Mouse (Mus musculus) urinary bladder, postnatal 36 days (tissue): Measurements from ENCODE around the gene Cd48.
"Not testable (repeated sequence)": the region's sequence is repeated elsewhere in the genome, so short reads cannot be mapped to it uniquely, and the experiment has no call there.

Experiments
- DNase-seq, 2 experiments: peaks; one replicate each; pipeline ENCODE4 v3.0.0; 2022; ENCODE audit warnings: low spot score in 2 of 2, mixed read lengths in 1 of 2

Cd48 gene

GRCm38 (mm10) chr1:171693918-171694317, 12.1 kb downstream of the Cd48 start:
- no peak for DNase-seq

- DNase-seq, result no peak
These were observed 17.2 kb downstream of the Cd48 start for GRCm38 (mm10) chr1:171698983-171699382.

- DNase-seq, result not testable (repeated sequence)
These were observed 31.9 kb downstream of the Cd48 start for GRCm38 (mm10) chr1:171713736-171714135.

- no peak for DNase-seq
These were observed 33.6 kb downstream of the Cd48 start for GRCm38 (mm10) chr1:171715434-171715833.

GRCm38 (mm10) chr1:171716232-171716631, 34.4 kb downstream of the Cd48 start:
- no peak for DNase-seq

- no peak for DNase-seq
These were observed 49.4 kb downstream of the Cd48 start for GRCm38 (mm10) chr1:171731195-171731594.

- DNase-seq, result no peak
These were observed 53.1 kb downstream of the Cd48 start for GRCm38 (mm10) chr1:171734898-171735297.

GRCm38 (mm10) chr1:171748127-171748969, 66.5 kb downstream of the Cd48 start:
- DNase-seq, result no peak
